Mouse (Mus musculus): Measurements from ENCODE around the gene Tpcn1.
A peak's percentile ranks its signal among the peaks of the same experiment; 100 is the strongest.

Tpcn1 gene

DNA sequence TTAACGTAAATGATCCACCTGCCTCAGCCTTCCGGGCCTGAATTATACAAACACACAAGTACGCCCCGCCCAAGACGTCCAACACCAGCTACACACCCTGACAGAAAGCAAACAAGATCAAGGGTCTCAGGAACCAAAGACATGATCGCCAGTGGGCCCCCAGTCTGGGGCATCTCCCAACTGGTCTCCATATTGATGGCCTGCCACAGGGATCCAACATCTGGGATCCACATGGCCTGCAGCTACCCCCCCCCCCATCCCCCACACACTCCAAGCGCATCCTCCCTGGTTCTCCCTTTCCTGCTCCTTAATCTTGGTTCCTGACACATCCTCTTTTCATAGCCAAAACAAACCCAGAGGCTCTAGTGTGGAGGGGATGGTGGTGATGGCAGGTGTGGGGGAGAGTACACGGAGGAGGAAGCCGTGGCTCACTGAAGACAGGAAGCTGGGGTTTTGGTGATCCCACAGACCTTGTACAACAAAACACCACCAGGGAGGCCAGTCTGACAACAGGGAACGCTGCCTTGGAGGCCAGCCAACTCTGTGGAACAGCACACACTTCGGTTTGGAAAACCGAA lies 9.9 kb downstream of the Tpcn1 start:
- no peak for DNase-seq

DNA sequence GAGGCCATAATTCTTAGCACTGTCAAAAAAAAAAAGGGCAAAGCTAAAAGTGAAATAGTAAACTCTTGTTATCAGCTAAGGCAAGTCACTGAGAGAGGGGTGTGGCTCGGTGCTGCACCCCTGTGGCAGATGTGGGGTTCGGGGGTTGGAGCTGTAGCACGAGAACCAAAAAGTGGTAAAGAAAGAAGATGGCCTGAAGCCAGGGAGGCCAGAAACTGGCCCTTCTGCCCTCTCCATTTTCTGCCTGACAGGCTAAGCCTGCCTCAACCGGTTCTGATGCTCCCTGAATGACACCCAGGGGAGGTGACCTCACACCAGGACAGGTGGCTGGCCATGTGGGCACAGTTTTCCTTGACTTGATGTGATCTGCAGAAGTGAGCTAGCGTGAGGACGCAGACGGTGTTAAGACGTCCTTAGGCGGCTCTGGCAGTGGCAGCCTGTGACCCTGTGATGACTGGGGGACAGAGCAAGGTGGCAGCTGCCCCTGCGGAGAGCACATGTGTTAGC lies 10.5 kb downstream of the Tpcn1 start:
- no peak for DNase-seq

DNA sequence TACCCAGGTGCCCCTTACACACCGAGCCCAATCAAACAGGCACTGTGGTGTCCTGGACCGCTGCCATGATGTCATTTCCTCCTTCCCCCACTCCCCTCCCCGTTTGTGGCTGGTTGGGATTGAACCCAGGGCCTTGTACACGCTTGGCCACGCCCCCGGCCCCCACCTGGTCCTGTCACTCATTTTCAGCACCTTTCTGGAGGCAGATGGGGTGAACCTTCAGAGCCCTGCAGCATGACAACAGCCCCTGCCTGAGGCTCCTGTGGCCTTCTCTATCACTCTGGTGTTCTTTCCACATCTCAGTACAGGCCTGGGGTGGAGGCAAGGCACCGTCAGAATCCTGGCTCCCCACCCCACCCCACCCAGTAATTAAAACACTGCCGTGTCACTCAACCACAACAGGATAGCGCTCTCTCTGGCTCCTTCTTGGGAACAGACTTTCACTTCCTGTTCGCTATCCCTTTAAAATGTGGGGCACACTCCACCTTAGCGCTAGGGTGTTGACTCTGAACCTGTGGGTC lies 11.6 kb downstream of the Tpcn1 start:
- DNase-seq, result no peak

DNA sequence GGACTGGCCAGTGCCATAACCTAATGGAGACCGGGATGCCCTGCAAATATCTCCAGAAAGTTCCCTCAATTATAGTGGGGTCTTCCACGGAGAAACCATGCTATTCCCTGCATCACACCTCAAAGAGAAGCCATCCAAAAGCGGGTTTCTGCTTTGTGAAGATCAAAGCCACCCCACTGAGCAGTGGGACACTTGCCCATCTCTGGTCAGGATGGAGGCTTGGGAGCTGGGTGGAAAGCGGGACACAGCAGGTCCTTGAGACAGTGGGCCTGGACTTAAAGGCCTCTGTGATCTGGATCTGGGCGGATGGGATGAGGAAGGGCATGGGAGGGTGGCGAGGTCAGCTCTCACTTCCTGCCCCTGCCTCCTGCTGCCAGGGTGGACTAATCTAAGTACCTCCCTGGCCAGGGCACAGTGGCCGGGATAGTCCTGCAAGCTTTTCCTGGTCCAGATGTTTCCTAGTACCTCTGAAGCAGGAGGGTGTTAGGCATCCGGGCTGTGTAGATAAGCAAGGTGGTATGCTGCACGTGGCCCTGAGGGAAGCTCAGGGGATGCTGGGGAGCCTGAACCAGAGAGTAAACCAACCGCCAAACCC lies 13.9 kb downstream of the Tpcn1 start:
- no peak for DNase-seq

DNA sequence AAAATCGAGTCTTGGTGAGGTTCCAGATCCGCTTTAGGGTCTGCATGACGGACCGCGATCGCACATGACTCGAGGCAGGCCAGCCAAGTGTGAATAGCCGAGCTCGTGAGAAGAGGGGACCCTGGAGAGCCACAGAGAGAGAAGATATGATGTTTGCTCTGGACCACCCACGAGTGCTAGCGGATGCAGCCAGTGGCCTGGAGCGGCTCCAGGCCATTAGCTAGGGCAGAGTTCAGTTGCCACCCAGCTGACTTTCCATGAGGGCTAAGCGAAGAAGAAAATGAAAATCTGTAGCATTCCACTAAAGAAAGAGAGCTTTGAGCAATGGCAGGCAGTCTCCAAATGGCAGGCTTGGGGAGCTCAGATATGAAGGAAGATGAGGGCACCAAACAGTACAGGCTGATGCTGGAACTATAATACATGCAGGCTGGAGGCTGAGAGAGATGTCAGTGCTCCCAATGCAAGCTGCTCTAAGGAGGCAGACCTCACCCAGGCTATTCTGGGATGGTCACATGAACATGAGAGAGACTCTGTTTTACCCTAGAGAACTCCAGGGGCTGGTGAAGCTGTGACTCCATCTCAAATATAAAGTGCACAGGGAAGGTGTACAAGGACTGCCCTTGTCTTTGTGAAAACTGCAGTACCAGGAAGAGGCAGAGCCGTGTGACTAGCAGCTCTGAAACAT lies 17.3 kb downstream of the Tpcn1 start:
- no peak for DNase-seq

DNA sequence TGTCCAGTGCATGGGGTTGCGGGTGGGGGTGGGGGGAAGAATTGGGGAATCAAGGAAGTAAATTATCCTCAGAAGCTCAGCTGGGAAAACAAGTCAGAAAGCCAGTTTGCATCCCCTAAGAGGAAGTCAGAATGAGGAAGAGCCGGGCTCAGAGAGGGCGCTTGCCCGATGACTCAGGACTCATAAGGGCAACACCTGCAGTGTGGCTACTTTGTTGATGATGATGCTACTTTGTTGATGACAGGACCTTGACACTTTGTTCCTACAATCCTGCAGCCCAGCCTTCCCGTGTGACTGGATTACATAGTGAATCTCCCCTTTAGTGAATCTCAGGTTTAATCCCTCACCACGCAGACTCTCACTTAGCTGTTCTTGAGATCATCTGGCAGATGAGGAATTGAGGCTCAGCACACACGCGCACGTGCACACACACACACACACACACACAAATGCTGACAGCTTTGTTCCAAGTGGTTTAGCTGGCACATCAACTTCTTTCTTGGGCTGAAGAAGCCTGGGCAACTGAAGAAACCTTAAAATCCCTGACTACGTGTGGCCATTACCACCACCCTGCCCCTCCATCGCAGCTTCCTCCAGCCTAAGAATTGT lies 18.1 kb downstream of the Tpcn1 start:
- DNase-seq, result no peak

DNA sequence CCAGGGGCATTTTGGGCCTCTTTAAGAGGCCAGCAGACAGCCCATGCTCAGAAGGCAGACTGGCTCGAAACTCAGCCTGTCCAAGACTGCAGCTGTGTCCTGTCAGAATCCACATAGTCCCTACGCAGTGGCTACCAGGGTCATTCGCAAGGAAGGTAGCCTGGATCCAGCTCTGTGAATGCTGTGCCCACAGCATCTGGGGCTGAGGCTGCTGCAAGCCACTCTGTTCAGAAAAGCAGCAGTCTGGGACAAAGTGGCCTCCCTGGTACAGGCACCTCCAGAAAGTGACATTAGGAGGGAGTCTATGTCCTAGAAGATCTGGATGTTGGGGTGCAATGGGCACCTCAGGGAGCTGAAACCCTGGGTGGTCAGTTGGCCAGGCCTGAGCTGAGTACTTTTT lies 18.7 kb downstream of the Tpcn1 start:
- DNase-seq, result no peak

DNA sequence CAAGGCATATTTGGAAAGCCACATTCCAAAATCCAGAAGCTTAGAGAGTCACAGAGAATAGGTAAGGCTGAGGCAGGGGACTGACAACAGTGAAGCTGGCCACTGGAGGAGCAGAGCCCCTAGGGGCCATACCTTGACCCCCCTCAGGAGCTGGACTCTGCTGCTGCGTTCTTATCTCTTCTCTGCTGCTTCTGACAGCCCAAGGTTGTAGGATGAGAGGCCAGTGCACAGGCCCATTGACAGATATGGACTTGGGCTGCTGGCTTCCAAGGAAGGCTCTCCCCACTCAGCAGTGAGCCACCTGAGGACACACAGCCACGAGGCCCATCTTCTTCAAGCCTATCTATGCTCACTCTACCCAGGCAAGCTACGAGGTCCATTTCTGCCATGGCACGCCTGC lies 19.5 kb downstream of the Tpcn1 start:
- no peak for DNase-seq

DNA sequence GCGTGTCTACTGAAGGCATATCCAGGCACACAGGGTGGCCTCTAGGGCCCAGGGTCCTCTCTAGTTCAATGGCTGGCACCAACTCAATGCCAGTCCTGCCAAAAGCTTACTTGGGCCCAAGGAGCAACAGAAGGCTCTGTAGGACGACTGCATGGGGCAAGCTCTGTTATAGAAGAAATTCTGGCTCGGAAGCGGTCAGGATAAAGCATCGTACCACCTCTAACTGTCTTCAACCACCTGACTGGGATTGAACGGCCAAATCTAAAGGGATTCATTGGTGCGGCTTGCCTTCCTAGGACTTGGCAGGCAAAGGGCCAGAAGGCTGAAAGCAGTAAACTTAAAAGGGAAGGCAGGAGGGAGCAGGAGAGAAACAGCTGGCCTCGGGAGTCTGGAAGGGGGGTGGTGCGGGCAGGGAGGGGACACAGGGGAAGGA lies 20.1 kb downstream of the Tpcn1 start:
- DNase-seq, result no peak

DNA sequence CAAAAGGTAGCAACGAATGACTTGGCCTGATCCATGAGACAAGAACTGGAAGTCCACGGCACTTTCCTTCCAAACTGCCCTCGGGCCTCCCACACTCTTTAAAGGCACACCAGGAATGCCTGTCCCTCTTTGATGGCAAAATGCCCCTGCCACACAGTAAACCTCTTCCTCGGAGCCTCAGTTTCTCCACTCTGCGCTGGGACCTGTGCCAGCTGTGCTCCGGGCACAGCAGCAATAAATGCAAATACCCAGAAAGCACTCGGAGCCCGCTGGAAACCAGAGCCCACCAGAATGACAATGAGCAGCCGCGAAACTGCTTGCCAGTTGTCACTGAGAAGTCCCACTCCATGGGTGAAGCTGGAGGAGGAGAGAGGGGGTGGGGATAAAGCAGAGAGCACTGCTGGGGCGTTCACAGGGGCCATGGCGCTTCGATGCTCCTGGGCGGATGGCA lies 20.7 kb downstream of the Tpcn1 start:
- DNase-seq, result peak; percentile 39

DNA sequence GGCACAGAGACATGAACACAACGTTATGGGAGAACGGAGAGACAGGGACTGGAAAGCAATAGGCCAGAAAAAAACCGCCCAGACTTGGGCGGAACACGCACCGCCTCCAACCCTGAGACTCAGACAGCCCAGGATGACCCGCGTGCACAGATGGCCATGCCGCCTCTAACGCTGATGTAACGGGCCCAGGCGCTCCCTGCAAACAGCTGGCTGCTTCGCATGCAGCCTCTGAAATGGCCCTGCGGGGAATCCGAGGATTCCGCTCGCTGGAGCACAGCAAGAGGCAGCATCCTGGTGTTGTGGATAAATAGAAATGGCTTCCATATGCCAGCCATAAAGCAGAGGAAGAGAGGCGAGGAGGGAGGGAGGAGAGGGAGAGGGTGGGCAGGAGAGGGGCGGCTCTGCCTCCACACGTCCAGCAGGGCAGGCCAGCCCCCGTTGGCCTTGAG lies 21.2 kb downstream of the Tpcn1 start:
- DNase-seq, result peak; percentile 49

DNA sequence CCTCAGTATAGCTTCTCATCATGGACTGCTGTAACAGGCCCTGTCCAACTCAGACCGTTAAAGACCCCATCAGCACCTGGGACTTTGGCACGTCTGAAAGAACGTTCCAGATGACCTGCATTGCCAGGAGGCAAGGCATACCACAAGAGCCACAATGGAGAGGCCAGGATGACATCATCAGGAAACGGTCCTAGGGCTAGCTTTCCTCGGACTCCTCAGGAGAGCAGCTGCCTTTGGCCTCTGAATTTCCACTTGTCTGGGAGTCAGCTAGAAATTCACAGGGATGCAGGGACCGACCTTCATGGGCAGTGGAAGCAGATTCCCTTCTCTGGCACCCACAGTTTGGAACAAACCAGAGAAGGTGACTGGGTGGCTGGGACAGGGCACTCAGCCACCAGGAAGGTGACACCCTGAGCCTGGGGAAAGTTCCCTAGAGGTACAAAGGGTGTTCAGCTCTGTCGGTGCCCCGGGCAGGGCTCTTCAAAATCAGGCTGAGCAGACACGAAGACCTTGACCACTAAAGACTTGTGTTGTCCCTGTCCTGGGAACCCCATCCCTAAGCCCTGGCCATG lies 21.7 kb downstream of the Tpcn1 start:
- no peak for DNase-seq

DNA sequence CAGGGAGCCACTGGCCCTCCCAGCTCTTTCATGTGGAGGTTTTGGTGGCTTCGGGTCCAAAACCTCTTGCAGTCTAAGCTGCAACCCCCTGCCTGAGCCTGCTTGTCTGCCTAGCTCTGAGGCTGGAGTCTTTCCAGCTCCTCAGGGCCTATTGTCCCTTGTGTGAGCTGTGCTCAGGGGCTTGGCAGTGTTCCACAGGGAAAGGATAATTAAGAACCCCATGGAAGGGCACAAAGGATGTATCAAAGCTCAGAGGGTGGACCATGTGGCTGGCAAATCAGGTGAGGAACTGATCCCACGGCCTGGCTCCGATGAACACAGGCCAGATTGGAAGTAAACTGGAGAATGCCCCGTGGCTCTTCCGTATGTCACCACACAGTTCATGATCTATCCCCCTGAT lies 22.4 kb downstream of the Tpcn1 start:
- no peak for DNase-seq

DNA sequence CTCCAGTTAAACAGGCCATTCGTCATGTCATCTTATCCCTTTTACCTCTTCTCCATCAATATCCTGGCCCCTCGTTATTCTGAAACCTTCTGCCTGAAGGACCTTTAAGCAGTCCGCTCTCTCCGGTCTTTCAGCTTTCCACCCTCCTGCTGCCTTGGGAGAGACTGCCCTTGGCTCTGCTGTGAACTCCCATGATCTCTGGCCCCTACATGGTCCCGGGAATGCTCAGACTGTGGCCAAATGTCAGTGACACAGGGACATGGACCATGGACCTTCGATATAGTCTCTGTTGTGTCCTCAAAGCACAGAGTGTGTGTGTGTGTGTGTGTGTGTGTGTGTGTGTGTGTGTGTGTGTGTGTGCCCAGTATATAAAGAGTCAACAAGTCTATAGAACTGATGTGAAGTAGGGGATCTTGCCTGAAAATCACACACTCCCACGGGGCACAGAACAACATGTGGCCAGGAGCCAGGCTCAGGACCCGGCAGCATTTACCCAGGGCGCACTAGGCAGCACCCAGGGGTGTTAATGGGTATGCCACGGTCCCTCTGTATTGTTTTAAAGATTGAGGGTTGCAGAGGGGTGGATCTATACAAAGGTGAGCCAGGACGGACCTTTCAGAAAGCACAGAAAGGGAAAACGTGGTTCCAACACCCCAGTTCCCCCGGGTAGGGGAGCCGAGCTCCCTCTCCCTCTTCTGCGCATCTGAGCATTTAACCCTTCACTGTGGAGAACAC lies 23.1 kb downstream of the Tpcn1 start:
- no peak for DNase-seq

DNA sequence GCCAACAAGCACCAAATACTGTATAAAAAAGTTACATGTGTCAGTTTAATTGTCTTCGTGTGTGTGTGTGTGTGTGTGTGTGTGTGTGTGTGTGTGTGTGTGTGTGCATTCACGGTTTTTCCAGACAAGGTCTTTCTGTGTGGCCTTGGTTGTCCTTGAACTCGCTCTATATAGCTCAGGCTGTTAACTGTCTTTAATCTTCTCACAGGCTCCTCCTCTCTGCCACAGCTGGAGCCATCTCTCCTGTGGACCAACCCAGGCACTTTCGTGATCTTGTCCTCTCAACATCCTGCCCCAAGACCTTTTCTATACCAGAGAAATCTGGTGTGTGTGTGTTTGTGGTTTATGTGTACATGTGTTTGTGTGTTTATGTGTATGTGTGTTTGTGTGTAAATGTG lies 24.6 kb downstream of the Tpcn1 start:
- DNase-seq, result no peak

DNA sequence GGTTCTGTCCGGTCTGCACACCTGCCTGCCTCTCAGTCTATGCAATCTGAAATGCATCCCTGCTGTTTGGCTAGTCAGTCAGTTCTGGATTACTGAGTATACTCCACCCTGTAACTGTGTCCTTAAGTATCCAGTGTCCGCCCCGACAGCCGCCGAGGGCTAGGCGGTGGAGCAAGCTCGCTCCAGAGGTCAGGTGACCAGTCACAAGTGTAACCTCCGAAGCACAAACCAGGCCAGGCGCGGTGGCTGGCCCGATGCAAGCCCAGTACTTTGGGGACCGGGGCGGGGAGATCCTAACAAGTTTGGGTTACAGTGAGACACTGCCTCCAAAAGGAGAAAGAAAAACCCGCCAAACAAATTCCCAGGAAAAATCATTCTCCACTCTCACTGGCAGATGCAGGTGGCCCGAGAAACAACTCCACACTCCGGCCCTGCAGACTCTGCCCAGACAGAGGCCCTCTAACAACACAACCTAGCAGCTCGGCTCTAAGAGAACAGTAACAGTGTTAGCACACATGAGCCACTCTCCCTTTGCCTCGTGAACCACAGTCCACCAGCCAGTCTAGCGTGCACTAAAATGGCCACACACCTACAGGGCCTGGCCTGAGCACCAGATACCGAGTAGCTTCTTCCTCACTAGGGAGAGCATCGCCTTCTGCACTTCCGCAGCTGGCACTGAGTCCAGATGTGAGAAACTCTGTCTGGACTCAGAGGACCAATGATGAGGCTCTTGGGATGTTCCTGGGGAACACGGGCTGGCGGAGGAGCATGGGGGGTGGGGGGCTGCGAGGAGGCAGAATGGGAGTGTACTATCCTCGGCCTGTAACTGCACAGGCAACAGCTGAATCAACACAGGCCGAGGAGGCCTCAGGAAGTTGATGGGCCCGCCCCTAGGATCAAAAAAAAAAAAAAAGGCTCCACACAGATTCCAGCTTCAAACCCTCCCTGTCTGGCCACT lies 25.2 kb downstream of the Tpcn1 start:
- DNase-seq, result no peak

DNA sequence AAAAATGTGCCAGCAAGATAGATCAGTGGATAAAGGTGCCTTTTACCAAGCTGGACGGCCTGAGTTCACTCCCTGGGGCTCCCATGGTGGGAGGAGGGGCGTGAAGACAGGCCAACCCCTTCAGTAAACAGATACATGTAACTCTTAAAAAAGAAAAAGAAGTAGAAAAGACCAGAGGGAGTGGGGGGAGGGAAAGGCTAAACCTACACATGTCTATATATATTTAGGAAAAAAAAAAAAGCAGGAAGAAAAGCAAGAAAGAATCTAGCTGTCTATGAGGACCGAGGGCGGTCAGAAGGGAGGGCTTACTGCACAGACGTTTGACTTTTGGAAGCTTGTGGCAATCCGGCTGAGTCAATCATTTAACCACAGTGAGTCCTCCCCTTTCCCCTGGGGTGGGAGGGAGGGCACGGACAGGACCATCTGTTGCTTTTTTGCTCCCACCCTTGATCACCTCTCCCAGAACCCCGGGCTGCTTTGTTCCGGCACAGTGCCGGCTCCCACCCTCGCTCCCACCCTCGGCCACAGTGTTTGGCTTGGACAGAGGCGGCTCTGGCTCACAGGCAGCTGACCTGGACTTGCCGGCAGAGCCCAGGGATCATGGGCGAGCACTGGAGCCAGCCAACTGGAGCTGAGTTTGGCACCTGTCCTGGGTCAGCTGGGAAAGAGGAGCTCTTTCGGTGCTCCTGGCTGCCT lies 27.7 kb downstream of the Tpcn1 start:
- peak; percentile 54 for DNase-seq

DNA sequence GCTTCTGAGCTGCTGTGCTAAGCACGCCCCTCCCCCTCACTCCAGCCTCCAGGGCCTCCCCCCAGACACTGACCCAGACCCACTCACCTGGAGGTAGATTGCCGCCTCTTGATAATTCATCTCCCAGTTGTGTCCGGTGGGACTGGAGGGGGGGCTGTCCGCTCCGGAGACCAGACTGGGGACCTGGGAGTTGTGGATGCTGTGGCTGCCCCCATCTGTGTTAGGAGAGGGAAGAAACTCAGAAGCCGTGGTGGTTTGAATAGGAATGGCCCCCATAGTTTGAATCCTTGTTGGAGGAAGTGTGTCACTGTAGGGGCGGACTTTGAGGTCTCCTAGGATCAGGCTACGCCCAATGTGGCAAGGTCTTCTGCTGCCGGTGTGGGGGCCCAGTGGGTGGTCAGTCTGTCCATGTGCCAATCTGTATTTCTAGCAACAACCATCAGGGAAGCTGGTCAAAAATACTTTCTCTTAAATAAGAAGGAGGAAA lies 28.3 kb downstream of the Tpcn1 start:
- DNase-seq, result peak; percentile 34

DNA sequence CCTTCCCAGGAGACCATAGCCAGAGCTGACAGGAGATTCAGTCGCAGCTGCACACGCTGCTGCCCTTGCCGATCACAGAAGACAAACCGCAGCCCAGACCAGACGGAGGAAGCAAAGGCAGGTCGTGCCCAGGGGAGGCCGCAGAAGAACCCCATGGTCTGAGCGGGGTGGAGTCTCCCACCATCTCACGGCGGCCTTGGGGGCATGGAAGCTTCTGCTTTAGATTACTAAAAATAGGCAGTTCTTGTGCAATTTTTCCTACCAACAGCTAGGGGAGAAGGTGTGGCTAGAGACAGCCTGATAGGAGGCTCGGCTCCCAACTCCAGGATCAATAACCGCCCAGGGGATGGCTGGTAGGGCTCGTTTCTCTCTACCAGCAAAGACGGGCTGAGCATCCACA lies 29.7 kb downstream of the Tpcn1 start:
- no peak for DNase-seq

DNA sequence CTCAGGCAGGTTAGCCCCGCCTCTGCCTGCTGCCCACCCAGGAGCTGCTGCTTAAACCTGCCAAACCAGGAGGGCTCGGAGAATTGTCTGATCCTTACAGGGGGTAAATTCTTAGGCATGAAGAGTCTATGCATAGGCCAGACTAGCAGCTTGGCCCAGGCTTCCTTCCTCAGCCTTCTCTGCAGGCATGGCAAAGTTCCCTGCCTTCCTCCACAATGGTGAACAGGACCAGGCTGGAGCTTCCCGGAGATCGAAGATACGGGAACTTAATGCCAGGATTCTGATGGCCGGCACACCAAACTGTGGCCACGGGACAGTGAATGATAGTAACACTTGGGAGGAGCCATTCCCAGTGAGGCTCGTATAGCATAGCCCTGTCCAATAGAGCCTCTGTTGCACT lies 30.4 kb downstream of the Tpcn1 start:
- no peak for DNase-seq

Measured in right cerebral cortex, postnatal 25 days (tissue).